Mouse (Mus musculus): ENCODE measurements at regions not wholly inside any gene's neighbourhood (a gene's known extent, or its start where the extent isn't known, plus 50 kb on each side); places are given as distances from the start of the nearest gene placed in this dataset.

- no peak overlapping the region for H3K4me3 ChIP-seq (replicated peaks)
These were observed 113.0 kb upstream of the Hdac4 start for GRCm38 (mm10) chr1:92308537-92308936.

DNA sequence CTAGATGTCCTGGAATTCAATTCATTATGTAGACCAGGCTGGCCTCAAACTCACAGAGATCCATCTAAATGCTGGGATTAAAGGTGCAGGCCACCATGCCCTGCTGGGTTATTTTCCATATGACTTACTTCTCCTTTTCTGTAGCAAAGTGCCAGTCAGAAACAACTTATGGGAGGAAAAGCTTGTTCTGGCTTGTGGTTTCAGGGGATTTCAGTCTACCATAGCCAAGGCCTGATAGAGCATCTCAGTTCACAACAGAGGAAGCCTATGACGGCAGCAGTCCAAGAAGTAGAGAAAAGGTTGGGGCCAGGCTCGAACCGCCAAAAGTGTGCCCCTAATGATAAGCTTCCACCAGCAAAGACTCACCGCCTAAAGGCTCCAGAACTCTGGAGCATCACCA, 110.5 kb upstream of the Hdac4 start:
- Histone ChIP-seq H3K36me3 (no peaks in the 10 kb centered on the region), H3K4me2 (no peak overlapping the region), H3K4me3 (replicated peaks) (no peak overlapping the region), H3K9ac (no peak overlapping the region), H3K27me3 (no peaks in the 10 kb centered on the region), H3K27ac (no peak overlapping the region), H3K9me3 (replicated peaks) (no peaks in the 10 kb centered on the region), H3K4me1 (no peaks in the 10 kb centered on the region)
- 91% methylated on average over 4 of the region's 4 CpGs for WGBS
- no peak for ATAC-seq (replicated peaks; ENCODE audit: low FRiP score)

More at GRCm38 (mm10) chr1:92308537-92308936, 113.0 kb upstream of the Hdac4 start:
- no peak for ATAC-seq (replicated peaks; ENCODE audit: low FRiP score)
- Histone ChIP-seq H3K9me3 (replicated peaks) (no peaks in the 10 kb centered on the region), H3K4me1 (no peaks in the 10 kb centered on the region), H3K9ac (no peak overlapping the region), H3K36me3 (no peaks in the 10 kb centered on the region), H3K27ac (no peak overlapping the region), H3K4me2 (no peak overlapping the region), H3K27me3 (no peaks in the 10 kb centered on the region)
- WGBS = 80% methylated on average over 3 of the region's 3 CpGs

DNA sequence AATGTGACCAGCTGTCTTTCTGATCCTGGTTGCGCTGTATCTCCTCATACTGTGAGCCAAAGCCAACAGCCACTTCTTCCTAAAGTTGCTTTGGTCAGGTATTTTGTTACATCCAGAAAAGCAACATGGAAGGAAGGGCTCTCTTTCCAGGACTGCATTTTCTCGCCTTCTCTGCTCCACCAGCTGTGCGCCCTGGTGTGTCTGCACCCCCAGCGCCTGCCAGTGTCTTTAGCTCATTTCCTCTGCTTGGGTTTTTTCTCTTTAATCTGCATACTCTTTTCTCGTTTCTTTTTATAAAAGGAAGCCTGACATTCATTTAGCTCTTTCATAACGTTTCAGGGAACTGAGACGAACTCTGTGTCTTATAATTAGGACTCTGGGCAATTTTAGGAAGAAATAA, 103.5 kb upstream of the Hdac4 start:
- 69% methylated on average over 7 of the region's 7 CpGs for WGBS

GRCm38 (mm10) chr1:92292681-92293380, 97.3 kb upstream of the Hdac4 start:
- no peak overlapping the region for H3K4me3 ChIP-seq (replicated peaks)
- no peak for ATAC-seq (replicated peaks; ENCODE audit: low FRiP score)
- no peak overlapping the region for H3K4me2 ChIP-seq
- no peaks in the 10 kb centered on the region for H3K9me3 ChIP-seq (replicated peaks)
- no peak overlapping the region for H3K27ac ChIP-seq
- H3K27me3 ChIP-seq = no peaks in the 10 kb centered on the region
- H3K9ac ChIP-seq = no peak overlapping the region
- H3K4me1 ChIP-seq = no peaks in the 10 kb centered on the region
- H3K36me3 ChIP-seq = no peaks in the 10 kb centered on the region
- 86% methylated on average over 7 of the region's 7 CpGs for WGBS

More for the DNA sequence above, 103.5 kb upstream of the Hdac4 start:
- H3K27me3 ChIP-seq = no peaks in the 10 kb centered on the region
- H3K4me1 ChIP-seq = no peaks in the 10 kb centered on the region
- H3K4me3 ChIP-seq (replicated peaks) = no peak overlapping the region
- H3K36me3 ChIP-seq = no peaks in the 10 kb centered on the region
- H3K9ac ChIP-seq = no peak overlapping the region
- H3K4me2 ChIP-seq = no peak overlapping the region
- no peaks in the 10 kb centered on the region for H3K9me3 ChIP-seq (replicated peaks)
- H3K27ac ChIP-seq = no peak overlapping the region
- ATAC-seq (replicated peaks; ENCODE audit: low FRiP score) = no peak

GRCm38 (mm10) chr1:92286966-92287342, 91.5 kb upstream of the Hdac4 start:
- Histone ChIP-seq H3K36me3 (no peaks in the 10 kb centered on the region), H3K9me3 (replicated peaks) (no peaks in the 10 kb centered on the region), H3K4me2 (no peak overlapping the region), H3K4me3 (replicated peaks) (no peak overlapping the region), H3K27ac (no peak overlapping the region), H3K27me3 (no peaks in the 10 kb centered on the region), H3K9ac (no peak overlapping the region), H3K4me1 (peaks cover 7% of the 10 kb centered on the region)
- no peak for ATAC-seq (replicated peaks; ENCODE audit: low FRiP score)
- 82% methylated on average over 1 of the region's 1 CpGs for WGBS

DNA sequence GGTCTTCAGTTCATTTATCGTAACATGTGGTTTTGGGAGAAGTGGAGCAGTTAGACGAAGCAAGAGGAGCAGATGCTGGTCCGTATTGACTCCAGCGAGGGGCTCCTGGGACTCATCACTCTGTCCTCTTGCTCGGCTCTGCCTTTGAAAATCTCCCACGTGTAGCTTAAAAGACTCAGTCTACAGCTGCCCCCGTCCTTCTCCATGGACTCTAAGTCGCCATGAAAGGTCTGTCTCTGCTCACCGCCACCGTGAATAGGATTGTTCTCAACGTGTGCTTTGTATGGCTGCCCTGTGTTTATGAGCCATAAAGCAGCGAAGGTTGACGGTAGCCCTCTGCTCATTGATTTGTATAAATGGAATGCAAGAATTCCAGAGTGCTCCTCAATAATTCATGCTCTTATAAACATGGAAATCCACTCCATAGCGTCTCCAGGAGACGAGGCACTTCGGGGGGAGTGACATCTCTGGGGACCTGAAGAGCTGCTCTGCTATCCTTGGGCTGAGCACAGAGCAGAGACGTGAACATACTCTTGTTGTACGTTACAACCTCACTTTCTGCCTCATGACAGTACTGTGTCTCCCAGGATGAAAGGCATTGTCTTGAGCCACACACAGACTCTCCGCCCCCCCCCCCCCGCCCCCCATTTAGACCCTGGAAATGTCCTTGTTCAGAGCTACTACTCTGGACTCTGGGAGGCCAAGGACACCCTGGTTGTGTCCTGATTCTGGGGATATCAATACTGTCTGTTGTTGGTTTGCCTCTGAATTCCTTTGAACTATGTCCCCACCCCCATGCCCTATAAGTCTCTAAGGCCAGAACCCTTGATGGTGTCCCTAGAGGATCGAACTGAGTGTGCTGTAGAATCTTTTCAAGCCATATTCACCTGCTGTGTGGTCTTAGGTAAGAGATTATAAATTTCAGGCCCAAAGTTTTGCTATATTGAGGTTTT, 90.8 kb upstream of the Hdac4 start:
- peak; percentile 67 for ATAC-seq (replicated peaks; ENCODE audit: low FRiP score)
- no peaks in the 10 kb centered on the region for H3K9me3 ChIP-seq (replicated peaks)
- H3K9ac ChIP-seq = no peak overlapping the region
- peak overlapping the region; percentile 64 for H3K27ac ChIP-seq
- no peaks in the 10 kb centered on the region for H3K36me3 ChIP-seq
- WGBS = 38% methylated on average over 21 of the region's 21 CpGs
- no peaks in the 10 kb centered on the region for H3K27me3 ChIP-seq
- peak overlapping the region; percentile 45 for H3K4me2 ChIP-seq
- H3K4me3 ChIP-seq (replicated peaks) = no peak overlapping the region; the same call in 1 of the 2 replicates
- peaks cover 7% of the 10 kb centered on the region for H3K4me1 ChIP-seq

GRCm38 (mm10) chr1:92284155-92284554, 88.7 kb upstream of the Hdac4 start:
- 50% methylated on average over 4 of the region's 4 CpGs for WGBS
- Histone ChIP-seq H3K27me3 (no peaks in the 10 kb centered on the region; the same call in 1 of the 2 replicates), H3K27ac (no peak overlapping the region), H3K4me3 (replicated peaks) (no peak overlapping the region), H3K4me2 (no peak overlapping the region), H3K36me3 (no peaks in the 10 kb centered on the region), H3K4me1 (peaks cover 7% of the 10 kb centered on the region), H3K9me3 (replicated peaks) (no peaks in the 10 kb centered on the region), H3K9ac (no peak overlapping the region)
- ATAC-seq (replicated peaks; ENCODE audit: low FRiP score) = no peak

GRCm38 (mm10) chr1:92277199-92277747, 81.8 kb upstream of the Hdac4 start:
- no peaks in the 10 kb centered on the region for H3K36me3 ChIP-seq
- WGBS = 82% methylated on average over 5 of the region's 5 CpGs
- H3K4me1 ChIP-seq = no peaks in the 10 kb centered on the region
- no peak overlapping the region for H3K9ac ChIP-seq
- no peaks in the 10 kb centered on the region; the same call in 1 of the 2 replicates for H3K27me3 ChIP-seq
- ATAC-seq (replicated peaks; ENCODE audit: low FRiP score) = no peak
- no peak overlapping the region for H3K27ac ChIP-seq
- no peak overlapping the region for H3K4me3 ChIP-seq (replicated peaks)
- H3K4me2 ChIP-seq = no peak overlapping the region
- no peaks in the 10 kb centered on the region for H3K9me3 ChIP-seq (replicated peaks)

DNA sequence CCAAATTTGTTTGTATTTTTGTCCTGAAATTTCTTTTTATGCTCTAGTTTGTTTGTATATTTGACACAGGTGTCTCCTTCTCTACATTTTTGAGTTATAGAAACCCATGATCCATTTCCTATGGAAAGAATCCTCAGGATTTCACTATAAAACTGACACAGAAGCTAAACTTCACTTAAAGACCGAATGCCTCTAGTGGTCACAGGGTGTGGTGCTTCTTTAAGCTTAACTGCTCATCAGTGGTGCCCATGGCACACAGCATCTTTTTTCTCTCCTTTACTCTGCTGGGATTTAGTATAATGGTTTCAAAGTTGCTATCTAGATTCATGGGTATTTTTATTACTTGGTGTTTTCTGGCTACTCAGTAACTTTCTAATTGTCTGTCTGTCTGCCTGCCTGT, 79.9 kb upstream of the Hdac4 start:
- ATAC-seq (replicated peaks; ENCODE audit: low FRiP score) = no peak
- 86% methylated on average over 1 of the region's 1 CpGs for WGBS
- Histone ChIP-seq H3K4me3 (replicated peaks) (no peak overlapping the region), H3K4me1 (peaks cover 6% of the 10 kb centered on the region), H3K9ac (no peak overlapping the region), H3K4me2 (no peak overlapping the region), H3K27ac (no peak overlapping the region), H3K27me3 (no peaks in the 10 kb centered on the region), H3K36me3 (no peaks in the 10 kb centered on the region), H3K9me3 (replicated peaks) (no peaks in the 10 kb centered on the region)

DNA sequence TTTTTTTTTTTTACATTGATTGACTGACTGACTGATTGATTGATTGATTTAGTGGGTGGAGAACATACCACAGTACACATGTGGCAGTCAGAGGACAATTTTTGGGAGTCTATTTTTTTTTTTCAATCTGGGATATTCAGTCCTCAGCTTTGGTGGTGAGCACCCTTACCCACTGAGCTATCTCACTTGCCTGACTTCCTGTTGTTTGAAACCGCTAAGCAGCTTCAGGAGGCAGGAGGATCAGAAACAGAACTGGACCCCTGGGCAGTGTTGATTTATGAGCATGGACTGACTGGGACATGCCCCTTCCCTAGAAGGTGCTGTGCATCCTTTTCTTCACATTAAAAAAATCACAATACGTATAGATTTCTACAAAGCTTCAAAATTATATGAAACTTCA, 78.3 kb upstream of the Hdac4 start:
- WGBS = 76% methylated on average over 2 of the region's 2 CpGs

GRCm38 (mm10) chr1:92271676-92272291, 76.3 kb upstream of the Hdac4 start:
- no peaks in the 10 kb centered on the region for H3K36me3 ChIP-seq
- no peak overlapping the region for H3K9ac ChIP-seq
- peaks cover 10% of the 10 kb centered on the region for H3K4me1 ChIP-seq
- no peak for ATAC-seq (replicated peaks; ENCODE audit: low FRiP score)
- H3K27ac ChIP-seq = no peak overlapping the region
- H3K27me3 ChIP-seq = no peaks in the 10 kb centered on the region
- WGBS = 48% methylated on average over 9 of the region's 9 CpGs
- H3K9me3 ChIP-seq (replicated peaks) = no peaks in the 10 kb centered on the region
- no peak overlapping the region for H3K4me2 ChIP-seq
- H3K4me3 ChIP-seq (replicated peaks) = no peak overlapping the region

More for the DNA sequence above, 78.3 kb upstream of the Hdac4 start:
- Histone ChIP-seq H3K4me1 (peaks cover 10% of the 10 kb centered on the region), H3K27ac (no peak overlapping the region), H3K9ac (no peak overlapping the region), H3K4me3 (replicated peaks) (no peak overlapping the region), H3K9me3 (replicated peaks) (no peaks in the 10 kb centered on the region), H3K27me3 (no peaks in the 10 kb centered on the region), H3K4me2 (no peak overlapping the region), H3K36me3 (no peaks in the 10 kb centered on the region)
- ATAC-seq (replicated peaks; ENCODE audit: low FRiP score) = no peak
